Mouse (Mus musculus) liver, embryonic 12.5 days (tissue): ENCODE results near the gene Sh2b3. TPM values are rescaled to one million over a fixed set of nuclear protein-coding genes. Genes with fewer than 3 reads are reported as not detected.

Source experiments
- ATAC-seq: fragments of 200-750 bp; cut with Nextera tagmentation; 2 replicates; pipeline ENCODE4 v1.8.0; 2017; ENCODE audit warnings: moderate number of reproducible peaks, mild to moderate bottlenecking, moderate library complexity
- H3K27ac ChIP-seq: fragments of 300-500 bp; sonication (generic); 2 replicates; pipeline ENCODE4 v1.5.1; 2016; ENCODE audit warnings: mild to moderate bottlenecking
- H3K27me3 ChIP-seq: fragments of 300-500 bp; sonication (generic); replicated peaks from 2 replicates; pipeline ENCODE4 v1.6.1; 2016; ENCODE audit warnings: mild to moderate bottlenecking, moderate library complexity
- H3K36me3 ChIP-seq: fragments of 300-500 bp; sonication (generic); 2 replicates; pipeline ENCODE4 v1.6.1; 2016; ENCODE audit warnings: mild to moderate bottlenecking, moderate library complexity
- H3K4me1 ChIP-seq: fragments of 300-500 bp; sonication (generic); 2 replicates; pipeline ENCODE4 v1.6.1; 2016
- H3K4me2 ChIP-seq: fragments of 300-500 bp; sonication (generic); 2 replicates; pipeline ENCODE4 v1.6.1; 2016; ENCODE audit warnings: mild to moderate bottlenecking, moderate library complexity
- H3K4me3 ChIP-seq: fragments of 300-500 bp; sonication (generic); 2 replicates; pipeline ENCODE4 v1.5.1; 2016; ENCODE audit warnings: mild to moderate bottlenecking, moderate library complexity
- H3K9ac ChIP-seq: fragments of 300-500 bp; sonication (generic); 2 replicates; pipeline ENCODE4 v1.6.1; 2016; ENCODE audit warnings: mild to moderate bottlenecking, moderate library complexity
- H3K9me3 ChIP-seq: fragments of 300-500 bp; sonication (generic); replicated peaks from 2 replicates; pipeline ENCODE4 v1.6.1; 2016; ENCODE audit warnings: mild to moderate bottlenecking, moderate library complexity
- WGBS: fragments of 180-500 bp; shearing (Covaris S2); methylation state at CpG from one replicate; pipeline ENCODE4 v1.1.7; 2016; ENCODE audit not compliant: insufficient replicate concordance; 5-methylcytosine and 5-hydroxymethylcytosine counted together
- polyA plus RNA-seq: library from polyadenylated mRNA; unstranded; fragments of >200 nt; fragmentation: Nextera tagmentation; extraction: Ambion mirVana; gene quantifications from 2 replicates; pipeline ENCODE4 v1.2.1, GENCODE M21; 2016

The Sh2b3 gene
- polyA plus RNA-seq, 1 experiment from 2014 or later: 13.0 TPM

DNA sequence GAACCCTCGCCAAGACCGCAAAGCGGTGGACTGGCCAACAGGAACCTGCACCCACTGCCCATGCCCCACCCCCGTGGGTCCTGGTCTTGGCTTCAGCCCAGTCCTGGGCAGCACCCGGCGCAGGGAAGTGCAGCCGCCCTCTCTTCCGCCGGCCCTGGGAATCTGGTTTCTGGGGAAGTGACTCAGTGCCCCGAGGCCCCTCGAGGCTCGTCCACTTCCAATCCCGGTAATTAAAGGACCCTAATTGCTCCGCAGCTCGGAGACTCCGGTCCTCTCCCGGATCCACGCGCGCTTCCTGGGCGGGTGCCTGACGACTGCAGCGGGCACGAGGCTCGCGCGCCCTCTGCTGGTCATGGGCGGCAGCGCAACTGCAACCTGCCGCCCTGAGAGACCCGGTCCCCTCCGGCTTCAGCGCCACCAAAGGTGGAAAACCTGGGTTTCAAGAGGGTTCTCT, 5.2 kb upstream of the Sh2b3 start:
- under 1% methylated on average over 33 of the region's 33 CpGs for WGBS
- Histone ChIP-seq H3K27ac (no peak overlapping the region), H3K4me2 (peak overlapping the region; percentile 87), H3K36me3 (no peaks in the 10 kb centered on the region), H3K9ac (peak overlapping the region; percentile 67), H3K4me3 (peak overlapping the region; percentile 61), H3K27me3 (peaks cover 56% of the 10 kb centered on the region), H3K4me1 (peaks cover 52% of the 10 kb centered on the region), H3K9me3 (no peaks in the 10 kb centered on the region)
- peak; percentile 70 for ATAC-seq

- Histone ChIP-seq H3K27ac (no peak overlapping the region), H3K36me3 (no peaks in the 10 kb centered on the region), H3K27me3 (peaks cover 56% of the 10 kb centered on the region), H3K9ac (no peak overlapping the region), H3K9me3 (no peaks in the 10 kb centered on the region), H3K4me3 (no peak overlapping the region), H3K4me1 (peaks cover 56% of the 10 kb centered on the region), H3K4me2 (peak overlapping the region; percentile 87)
- WGBS: 43% methylated on average over 10 of the region's 10 CpGs
- no peak for ATAC-seq
Measured at GRCm38 (mm10) chr5:121841973-121842372, 4.5 kb upstream of the Sh2b3 start.

GRCm38 (mm10) chr5:121841516-121841915, 4.1 kb upstream of the Sh2b3 start:
- no peaks in the 10 kb centered on the region for H3K36me3 ChIP-seq
- no peak overlapping the region for H3K9ac ChIP-seq
- H3K4me3 ChIP-seq: no peak overlapping the region
- H3K4me1 ChIP-seq: peaks cover 57% of the 10 kb centered on the region
- peaks cover 54% of the 10 kb centered on the region for H3K27me3 ChIP-seq
- WGBS: 86% methylated on average over 9 of the region's 9 CpGs
- H3K9me3 ChIP-seq: no peaks in the 10 kb centered on the region
- H3K4me2 ChIP-seq: no peak overlapping the region
- no peak for ATAC-seq
- H3K27ac ChIP-seq: no peak overlapping the region

- no peak for ATAC-seq
- H3K27ac ChIP-seq: peak overlapping the region; percentile 87
- no peaks in the 10 kb centered on the region for H3K36me3 ChIP-seq
- peak overlapping the region; percentile 97 for H3K4me2 ChIP-seq
- 38% methylated on average over 7 of the region's 7 CpGs for WGBS
- peak overlapping the region; percentile 79 for H3K4me3 ChIP-seq
- H3K4me1 ChIP-seq: peaks cover 72% of the 10 kb centered on the region
- peak overlapping the region; percentile 66 for H3K9ac ChIP-seq
- H3K9me3 ChIP-seq: no peaks in the 10 kb centered on the region
- H3K27me3 ChIP-seq: peaks cover 30% of the 10 kb centered on the region
Measured at GRCm38 (mm10) chr5:121839128-121839473, 1.7 kb upstream of the Sh2b3 start.

DNA sequence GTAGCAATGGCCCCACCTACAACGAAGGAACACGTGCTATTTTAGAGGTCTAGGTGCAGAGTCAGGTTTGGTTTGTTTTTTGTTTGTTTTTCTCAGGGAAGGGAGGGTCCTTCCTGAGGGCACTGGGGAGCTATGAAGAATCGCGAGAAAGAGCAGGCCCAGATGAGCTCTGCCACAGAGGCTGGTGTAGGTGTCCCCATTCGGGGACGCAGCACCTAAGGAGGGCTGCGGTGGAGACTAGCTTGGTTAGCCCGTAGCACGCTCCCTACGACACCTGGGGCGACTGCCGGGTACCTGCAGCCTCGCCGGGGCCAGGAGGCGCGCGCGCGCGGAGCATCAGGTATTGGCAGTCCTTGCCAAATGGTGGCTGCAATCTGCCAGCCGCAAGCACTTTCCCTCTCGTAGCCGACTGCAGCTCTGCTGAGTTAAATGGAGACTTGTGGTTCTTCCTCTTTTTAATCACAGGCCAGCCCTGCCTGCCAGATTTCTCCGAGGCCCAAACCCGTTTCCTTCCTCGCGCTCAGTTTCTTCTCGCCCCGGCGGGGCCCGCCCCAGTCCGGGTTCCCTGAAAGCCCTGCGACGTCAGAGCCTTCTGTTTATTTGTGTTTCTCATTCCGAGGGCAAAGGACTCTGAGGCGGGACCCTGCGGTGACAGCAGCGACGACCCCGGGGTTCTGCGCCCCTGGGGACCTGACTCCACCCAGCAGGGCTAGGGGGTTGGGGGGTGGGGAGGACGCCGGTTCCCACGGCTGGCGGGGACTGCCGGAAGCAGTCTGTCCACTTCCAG, 1.1 kb upstream of the Sh2b3 start:
- Histone ChIP-seq H3K27ac (peak overlapping the region; percentile 87), H3K9me3 (no peaks in the 10 kb centered on the region), H3K4me1 (peaks cover 75% of the 10 kb centered on the region), H3K4me2 (peak overlapping the region; percentile 97), H3K36me3 (no peaks in the 10 kb centered on the region), H3K9ac (peak overlapping the region; percentile 66), H3K27me3 (peaks cover 24% of the 10 kb centered on the region), H3K4me3 (peak overlapping the region; percentile 79)
- ATAC-seq: no peak
- WGBS: 4% methylated on average over 46 of the region's 46 CpGs

GRCm38 (mm10) chr5:121836692-121837415, 592 bp downstream of the Sh2b3 start:
- under 1% methylated on average over 73 of the region's 77 CpGs for WGBS
- Histone ChIP-seq H3K9me3 (no peaks in the 10 kb centered on the region), H3K4me2 (peak overlapping the region; percentile 97), H3K27ac (peak overlapping the region; percentile 87), H3K36me3 (peaks cover 7% of the 10 kb centered on the region), H3K4me3 (peak overlapping the region; percentile 79), H3K4me1 (peaks cover 75% of the 10 kb centered on the region), H3K9ac (peak overlapping the region; percentile 89), H3K27me3 (peaks cover 16% of the 10 kb centered on the region)
- peak; percentile 85 for ATAC-seq

- peaks cover 13% of the 10 kb centered on the region for H3K36me3 ChIP-seq
- H3K27ac ChIP-seq: peak overlapping the region; percentile 87
- H3K9ac ChIP-seq: peak overlapping the region; percentile 89
- peaks cover 80% of the 10 kb centered on the region for H3K4me1 ChIP-seq
- H3K9me3 ChIP-seq: no peaks in the 10 kb centered on the region
- H3K27me3 ChIP-seq: peaks cover 12% of the 10 kb centered on the region
- under 1% methylated on average over 50 of the region's 51 CpGs for WGBS
- peak overlapping the region; percentile 79 for H3K4me3 ChIP-seq
- ATAC-seq: peak; percentile 6; the same call in 1 of the 2 replicates
- H3K4me2 ChIP-seq: peak overlapping the region; percentile 97
Measured at GRCm38 (mm10) chr5:121835949-121836691, 1.3 kb downstream of the Sh2b3 start.

GRCm38 (mm10) chr5:121834991-121835747, 2.3 kb downstream of the Sh2b3 start:
- Histone ChIP-seq H3K27ac (peak overlapping the region; percentile 87), H3K4me1 (peaks cover 88% of the 10 kb centered on the region), H3K4me3 (peak overlapping the region; percentile 79), H3K27me3 (peaks cover 12% of the 10 kb centered on the region), H3K4me2 (peak overlapping the region; percentile 97), H3K36me3 (peaks cover 21% of the 10 kb centered on the region), H3K9me3 (no peaks in the 10 kb centered on the region), H3K9ac (peak overlapping the region; percentile 89)
- WGBS: 9% methylated on average over 12 of the region's 12 CpGs
- ATAC-seq: no peak

DNA sequence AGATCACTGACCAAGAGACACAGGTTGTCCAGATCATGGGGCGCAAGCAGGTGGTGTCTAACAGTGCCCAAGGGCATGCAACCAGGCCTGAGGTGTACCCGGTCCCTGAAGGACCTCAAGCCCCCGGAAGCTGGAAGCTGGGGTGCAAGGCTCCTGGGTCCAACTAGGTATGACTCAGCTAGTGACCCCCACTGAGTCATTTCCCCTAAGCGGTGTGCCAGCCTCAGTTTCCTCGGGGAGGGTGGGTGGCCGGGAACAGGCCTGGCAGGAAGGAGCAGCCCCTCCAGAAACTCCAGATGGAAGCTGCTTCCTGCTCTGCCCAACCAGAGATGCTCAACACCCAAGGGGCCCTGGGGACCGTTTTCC, 3.2 kb downstream of the Sh2b3 start:
- peaks cover 27% of the 10 kb centered on the region for H3K36me3 ChIP-seq
- peaks cover 85% of the 10 kb centered on the region for H3K4me1 ChIP-seq
- no peaks in the 10 kb centered on the region for H3K9me3 ChIP-seq
- WGBS: 34% methylated on average over 7 of the region's 7 CpGs
- peak overlapping the region; percentile 79 for H3K4me3 ChIP-seq
- no peak overlapping the region for H3K9ac ChIP-seq
- H3K27ac ChIP-seq: peak overlapping the region; percentile 38; the same call in 1 of the 2 replicates
- peak overlapping the region; percentile 97 for H3K4me2 ChIP-seq
- peaks cover 11% of the 10 kb centered on the region for H3K27me3 ChIP-seq
- ATAC-seq: no peak

- 16% methylated on average over 10 of the region's 10 CpGs for WGBS
- no peak for ATAC-seq
- peaks cover 2% of the 10 kb centered on the region; the same call in 1 of the 2 replicates for H3K9me3 ChIP-seq
Measured at GRCm38 (mm10) chr5:121833572-121834240, 3.7 kb downstream of the Sh2b3 start.

DNA sequence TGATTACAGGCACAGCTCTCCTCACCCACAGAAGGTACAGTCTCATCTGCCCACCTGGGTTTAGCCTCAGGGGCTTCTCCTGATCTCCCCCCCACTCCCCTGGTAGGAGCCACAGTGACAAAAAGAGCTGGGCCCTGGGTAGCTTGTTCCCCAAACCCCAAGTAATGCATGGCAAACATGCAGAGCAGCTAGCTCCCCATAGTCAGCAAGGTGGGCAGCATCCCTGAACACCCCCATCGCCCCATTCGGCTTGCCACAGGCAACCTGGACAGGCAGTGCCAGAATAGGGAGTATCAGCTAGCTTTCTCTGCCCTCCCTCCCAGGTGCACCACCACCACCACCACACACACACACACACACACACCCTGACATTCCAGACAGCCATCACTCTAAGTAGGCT, 4.3 kb downstream of the Sh2b3 start:
- no peak overlapping the region; the same call in 1 of the 2 replicates for H3K4me3 ChIP-seq

More at GRCm38 (mm10) chr5:121833572-121834240, 3.7 kb downstream of the Sh2b3 start:
- Histone ChIP-seq H3K27ac (peak overlapping the region; percentile 45), H3K9ac (no peak overlapping the region), H3K4me1 (peaks cover 83% of the 10 kb centered on the region), H3K4me3 (peak overlapping the region; percentile 79), H3K27me3 (peaks cover 6% of the 10 kb centered on the region), H3K4me2 (peak overlapping the region; percentile 97), H3K36me3 (peaks cover 32% of the 10 kb centered on the region)

More for the DNA sequence above, 4.3 kb downstream of the Sh2b3 start:
- peaks cover 38% of the 10 kb centered on the region for H3K36me3 ChIP-seq
- no peak overlapping the region for H3K9ac ChIP-seq
- ATAC-seq: no peak
- H3K9me3 ChIP-seq: peaks cover 6% of the 10 kb centered on the region
- peak overlapping the region; percentile 45 for H3K27ac ChIP-seq
- peaks cover 83% of the 10 kb centered on the region for H3K4me1 ChIP-seq
- peaks cover under 1% of the 10 kb centered on the region; the same call in 1 of the 2 replicates for H3K27me3 ChIP-seq
- 67% methylated on average over 2 of the region's 2 CpGs for WGBS
- peak overlapping the region; percentile 97 for H3K4me2 ChIP-seq
